Mouse (Mus musculus) myocyte (in vitro differentiated cells): ENCODE results near the gene Prkacb. TPM values are rescaled to one million over a fixed set of nuclear protein-coding genes. Genes with fewer than 3 reads are reported as not detected.

ENCODE experiments used
- H3K27me3 ChIP-seq: one replicate; pipeline ENCODE4 v1.6.1; 2011; ENCODE audit not compliant: control insufficient read depth, insufficient read depth, insufficient read length
- H3K36me3 ChIP-seq: one replicate; pipeline ENCODE4 v1.6.1; 2011; ENCODE audit not compliant: control insufficient read depth, insufficient read depth
- H3K4me2 ChIP-seq: one replicate; pipeline ENCODE4 v1.6.1; 2011; ENCODE audit warnings: low read depth, control low read depth
- H3K4me3 ChIP-seq: one replicate; pipeline ENCODE4 v1.5.1; 2011; ENCODE audit warnings: mild to moderate bottlenecking, control low read depth, moderate library complexity
- H3K79me2 ChIP-seq: one replicate; pipeline ENCODE4 v1.6.1; 2011; ENCODE audit not compliant: control insufficient read depth, insufficient read depth
- H3ac ChIP-seq: one replicate; pipeline ENCODE4 v1.6.1; 2011; ENCODE audit not compliant: control insufficient read depth, insufficient read length
- CEBPB ChIP-seq: IDR thresholded peaks from 2 replicates; pipeline ENCODE4 v1.6.1; 2011; ENCODE audit warnings: mild to moderate bottlenecking, moderate library complexity; ENCODE audit not compliant: poor library complexity, insufficient read depth, severe bottlenecking
- E2F4 ChIP-seq: IDR thresholded peaks from one replicate; pipeline ENCODE4 v1.6.1; 2011; ENCODE audit warnings: mild to moderate bottlenecking, control low read depth, moderate library complexity; ENCODE audit not compliant: insufficient read depth
- MAX ChIP-seq: IDR thresholded peaks from one replicate; pipeline ENCODE4 v1.6.1; 2011; ENCODE audit warnings: low read depth, mild to moderate bottlenecking, control low read depth
- MYOD1 ChIP-seq, 3 experiments: IDR thresholded peaks; one replicate each; pipeline ENCODE4 v1.6.1; 2011; ENCODE audit warnings: control low read depth in 2 of 3, low read depth in 2 of 3, mild to moderate bottlenecking in 2 of 3, moderate library complexity in 1 of 3; ENCODE audit not compliant: insufficient read length in 2 of 3, control insufficient read depth in 1 of 3
- MYOG ChIP-seq, 3 experiments: IDR thresholded peaks; one replicate each; pipeline ENCODE4 v1.6.1; 2011; ENCODE audit warnings: control low read depth in 2 of 3, low read depth in 2 of 3, mild to moderate bottlenecking in 2 of 3; ENCODE audit not compliant: insufficient read length in 2 of 3, control insufficient read depth in 1 of 3, insufficient read depth in 1 of 3
- POLR2A ChIP-seq: IDR thresholded peaks from one replicate; pipeline ENCODE4 v1.6.1; 2011; ENCODE audit warnings: low read depth, mild to moderate bottlenecking, control low read depth, moderate library complexity; ENCODE audit not compliant: insufficient read length
- POLR2AphosphoS2 ChIP-seq: IDR thresholded peaks from one replicate; pipeline ENCODE4 v1.6.1; 2011; ENCODE audit warnings: low read depth, control low read depth; ENCODE audit not compliant: insufficient read length
- REST ChIP-seq: IDR thresholded peaks from one replicate; pipeline ENCODE4 v1.6.1; 2011; ENCODE audit warnings: mild to moderate bottlenecking, control low read depth, moderate library complexity; ENCODE audit not compliant: insufficient read depth, insufficient read length
- SRF ChIP-seq: IDR thresholded peaks from one replicate; pipeline ENCODE4 v1.6.1; 2011; ENCODE audit warnings: low read depth; ENCODE audit not compliant: control insufficient read depth, insufficient read length
- TCF12 ChIP-seq: IDR thresholded peaks from one replicate; pipeline ENCODE4 v1.6.1; 2011; ENCODE audit warnings: mild to moderate bottlenecking, control low read depth; ENCODE audit not compliant: poor library complexity, insufficient read depth, severe bottlenecking
- TCF3 ChIP-seq: IDR thresholded peaks from one replicate; pipeline ENCODE4 v1.6.1; 2011; ENCODE audit warnings: low read depth, control low read depth; ENCODE audit not compliant: insufficient read length
- USF1 ChIP-seq: IDR thresholded peaks from one replicate; pipeline ENCODE4 v1.6.1; 2011; ENCODE audit warnings: low read depth, mild to moderate bottlenecking, control low read depth, moderate library complexity
- polyA plus RNA-seq: library from polyadenylated mRNA; unstranded; fragments of >200 nt; fragmentation: generic; extraction: Trizol; gene quantifications from one replicate; pipeline ENCODE4 v1.2.1, GENCODE M21; 2012; ENCODE audit warnings: missing spikeins

Gene Prkacb
- polyA plus RNA-seq, 1 experiment = 19.6 TPM

GRCm38 (mm10) chr3:146708381-146708780 is 104.4 kb downstream of the Prkacb start:
- Histone ChIP-seq H3K4me2 (no peak overlapping the region), H3K4me3 (no peak overlapping the region), H3K79me2 (no peaks in the 10 kb centered on the region), H3K27me3 (no peaks in the 10 kb centered on the region), H3ac (no peak overlapping the region), H3K36me3 (no peaks in the 10 kb centered on the region)
- TF ChIP-seq E2F4 (no peak), POLR2A (no peak)

DNA sequence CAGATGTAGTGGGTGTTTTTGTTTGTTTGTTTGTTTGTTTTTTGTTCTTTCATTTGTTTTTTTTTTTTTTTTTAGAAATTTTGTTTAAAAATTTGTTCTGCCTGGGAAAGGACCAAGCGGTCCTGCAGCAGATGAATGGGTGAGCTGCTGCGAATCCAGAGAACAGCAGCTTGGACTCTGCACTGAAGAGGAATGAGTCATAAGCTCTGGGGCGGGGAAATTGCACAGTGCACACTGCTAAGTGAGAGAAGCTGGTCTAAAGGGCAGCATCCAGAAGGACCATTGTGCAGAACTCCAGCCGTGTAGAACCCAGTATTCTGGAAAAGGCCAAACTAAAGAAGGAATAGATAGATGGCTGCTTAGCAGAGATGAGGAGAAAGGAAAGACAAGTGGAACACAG is 108.7 kb downstream of the Prkacb start:
- Histone ChIP-seq H3K4me3 (no peak overlapping the region), H3K79me2 (no peaks in the 10 kb centered on the region), H3ac (no peak overlapping the region), H3K27me3 (no peaks in the 10 kb centered on the region), H3K36me3 (no peaks in the 10 kb centered on the region), H3K4me2 (no peak overlapping the region)
- TF ChIP-seq POLR2AphosphoS2 = no peak
- TF ChIP-seq TCF12 = no peak
- no peak for TF ChIP-seq POLR2A
- no peak for TF ChIP-seq SRF
- TF ChIP-seq TCF3 = no peak
- no peak for TF ChIP-seq E2F4
- TF ChIP-seq MYOG (IDR thresholded peaks at IDR 0.05; ENCODE audit: control insufficient read depth in 1 of 3, insufficient read depth in 1 of 3, insufficient read length in 2 of 3, low read depth in 2 of 3) = no peak
- TF ChIP-seq MAX = no peak
- no peak for TF ChIP-seq MYOD1 (IDR thresholded peaks at IDR 0.05; ENCODE audit: control insufficient read depth in 1 of 3, insufficient read length in 2 of 3, low read depth in 2 of 3)
- TF ChIP-seq CEBPB = no peak
- no peak for TF ChIP-seq REST
- TF ChIP-seq USF1 = no peak

GRCm38 (mm10) chr3:146700051-146700450 is 112.7 kb downstream of the Prkacb start:
- Histone ChIP-seq H3ac (no peak overlapping the region), H3K4me2 (no peak overlapping the region), H3K79me2 (no peaks in the 10 kb centered on the region), H3K36me3 (no peaks in the 10 kb centered on the region), H3K27me3 (no peaks in the 10 kb centered on the region), H3K4me3 (no peak overlapping the region)
- TF ChIP-seq USF1 (no peak), E2F4 (no peak), CEBPB (no peak), SRF (no peak), REST (no peak), POLR2AphosphoS2 (no peak), TCF3 (no peak), TCF12 (no peak), POLR2A (no peak), MYOG (IDR thresholded peaks at IDR 0.05; ENCODE audit: control insufficient read depth in 1 of 3, insufficient read depth in 1 of 3, insufficient read length in 2 of 3, low read depth in 2 of 3) (no peak), MYOD1 (IDR thresholded peaks at IDR 0.05; ENCODE audit: control insufficient read depth in 1 of 3, insufficient read length in 2 of 3, low read depth in 2 of 3) (no peak), MAX (no peak)

DNA sequence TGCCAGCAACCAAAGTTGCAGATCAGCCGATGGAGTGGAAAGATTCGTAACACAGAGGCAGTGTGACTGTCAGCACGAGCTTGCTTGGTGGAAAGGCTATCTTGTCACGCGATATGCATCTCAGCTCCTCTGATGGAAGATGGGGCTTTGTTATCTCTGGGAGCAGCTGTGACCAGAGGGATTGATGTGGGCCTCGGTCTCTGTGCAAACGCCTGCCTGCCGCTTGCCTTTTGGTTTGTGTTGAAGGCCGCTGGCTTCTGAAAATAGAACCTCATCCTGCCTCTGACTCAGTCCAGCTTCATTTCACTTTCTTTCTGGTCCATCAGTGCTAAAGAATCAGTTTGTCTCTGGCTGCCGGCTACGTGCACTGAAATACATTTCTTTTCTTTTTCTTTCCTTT is 113.8 kb downstream of the Prkacb start:
- TF ChIP-seq MYOG (IDR thresholded peaks at IDR 0.05; ENCODE audit: control insufficient read depth in 1 of 3, insufficient read depth in 1 of 3, insufficient read length in 2 of 3, low read depth in 2 of 3) (no peak), TCF3 (no peak), CEBPB (no peak), E2F4 (no peak), TCF12 (no peak), REST (no peak), MAX (no peak), POLR2AphosphoS2 (no peak), SRF (no peak), POLR2A (no peak), MYOD1 (IDR thresholded peaks at IDR 0.05; ENCODE audit: control insufficient read depth in 1 of 3, insufficient read length in 2 of 3, low read depth in 2 of 3) (no peak), USF1 (no peak)
- Histone ChIP-seq H3ac (no peak overlapping the region), H3K4me3 (no peak overlapping the region), H3K4me2 (no peak overlapping the region), H3K27me3 (no peaks in the 10 kb centered on the region), H3K36me3 (no peaks in the 10 kb centered on the region), H3K79me2 (no peaks in the 10 kb centered on the region)

- no peak overlapping the region for H3ac ChIP-seq
- no peaks in the 10 kb centered on the region for H3K27me3 ChIP-seq
- H3K36me3 ChIP-seq = no peaks in the 10 kb centered on the region
- no peak overlapping the region for H3K4me3 ChIP-seq
- TF ChIP-seq POLR2AphosphoS2 = no peak
- TF ChIP-seq POLR2A = no peak
- TF ChIP-seq TCF12 = no peak
- no peak for TF ChIP-seq MAX
- no peak for TF ChIP-seq REST
- TF ChIP-seq SRF = no peak
- no peak for TF ChIP-seq E2F4
- TF ChIP-seq TCF3 = no peak
- TF ChIP-seq USF1 = no peak
- TF ChIP-seq MYOG (IDR thresholded peaks at IDR 0.05; ENCODE audit: control insufficient read depth in 1 of 3, insufficient read depth in 1 of 3, insufficient read length in 2 of 3, low read depth in 2 of 3) = no peak
- no peak for TF ChIP-seq MYOD1 (IDR thresholded peaks at IDR 0.05; ENCODE audit: control insufficient read depth in 1 of 3, insufficient read length in 2 of 3, low read depth in 2 of 3)
- TF ChIP-seq CEBPB = no peak
- no peak overlapping the region for H3K4me2 ChIP-seq
- H3K79me2 ChIP-seq = no peaks in the 10 kb centered on the region
These were observed 120.2 kb downstream of the Prkacb start for GRCm38 (mm10) chr3:146692547-146692946.
